Mouse (Mus musculus): Measurements from ENCODE around the gene Il4i1.

DNA sequence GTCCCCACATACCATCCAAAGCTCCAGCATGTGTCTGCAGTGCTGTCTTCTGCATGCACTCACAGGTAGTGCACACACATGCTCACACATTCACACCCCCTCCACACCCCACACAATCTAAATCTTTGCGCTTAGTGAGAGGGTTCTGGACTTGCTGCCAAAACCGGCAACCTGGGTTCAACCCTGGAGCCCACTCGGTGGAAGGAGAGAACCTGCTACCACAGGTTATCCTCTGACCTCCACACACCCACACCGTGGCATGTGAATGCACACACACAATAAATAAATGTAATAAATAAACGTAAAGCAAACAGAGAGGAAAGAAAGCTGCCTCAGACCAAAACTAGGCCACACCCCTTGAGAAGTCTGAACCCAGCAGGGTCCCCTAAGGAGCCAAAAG, 31.6 kb downstream of the Il4i1 start:
- TF ChIP-seq CTCF (IDR thresholded peaks at IDR 0.05; ENCODE audit: extremely low read depth, insufficient read length, insufficient replicate concordance, low read depth, low read length) (no peak), POLR2A (IDR thresholded peaks at IDR 0.05; ENCODE audit: low read depth, low read length) (no peak)

Data from small intestine, adult 2 months (tissue).